20 mouse cellular contexts compared by ENCODE assay signal in the genomic region with DNA sequence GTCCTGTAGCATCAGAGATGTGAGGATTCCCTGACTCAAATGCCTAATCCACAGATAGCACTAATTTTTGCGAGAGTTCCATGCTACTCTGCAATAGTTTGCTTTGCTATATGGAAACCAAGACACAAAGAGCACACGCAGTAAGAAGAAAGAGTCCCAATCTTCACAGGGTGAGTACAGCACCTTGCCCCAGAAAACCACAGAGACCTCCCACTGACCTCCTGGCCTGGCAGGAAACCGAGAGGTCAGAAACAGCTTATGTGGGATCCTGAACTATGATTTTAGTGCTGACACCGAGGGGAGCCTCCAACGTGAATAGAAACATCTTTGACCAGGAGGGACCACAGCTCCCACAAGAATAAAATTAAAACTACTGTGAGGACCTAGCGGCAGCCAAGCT. TPM values are rescaled to one million over a fixed set of nuclear protein-coding genes. Genes with fewer than 3 reads are reported as not detected.
DNase-seq lines count a peak whose midpoint lies in the region; ATAC-seq lines count a peak whose summit lies in the region.
"Had no signal": no experiment of that assay in that cellular context is flagged by ENCODE, and none has a peak within 500 bp of the region (broad histone marks: within the 10 kb centered on the region; RNA-seq: fewer than 3 reads in every experiment).

No protein-coding gene starts in this region.

- H3K9me3 ChIP-seq in forebrain, embryonic 11.5 days (ENCODE audit: control insufficient read depth, low read length), result no peaks in the 10 kb centered on the region
- H3K9me3 ChIP-seq in forebrain, embryonic 16.5 days (ENCODE audit: control insufficient read depth, low read length), result no peaks in the 10 kb centered on the region
- no peaks in the 10 kb centered on the region for H3K9me3 ChIP-seq in midbrain, embryonic 11.5 days (ENCODE audit: control insufficient read depth, low read length)
- no peaks in the 10 kb centered on the region for H3K9me3 ChIP-seq in midbrain, embryonic 13.5 days
- H3K9me3 ChIP-seq: embryonic facial prominence, embryonic 10.5 days; embryonic facial prominence, embryonic 12.5 days; forebrain, embryonic 12.5 days had no signal

- 82% methylated on average over 6 of the region's 6 CpGs for WGBS in forebrain, embryonic 11.5 days
- 75% methylated on average over 6 of the region's 6 CpGs for WGBS in forebrain, embryonic 16.5 days
- 79% methylated on average over 6 of the region's 6 CpGs for WGBS in midbrain, embryonic 11.5 days
- WGBS in midbrain, embryonic 13.5 days, result 82% methylated on average over 6 of the region's 6 CpGs

- H3K4me2 ChIP-seq in forebrain, embryonic 11.5 days (ENCODE audit: low read depth, low read length, severe bottlenecking), result no peak overlapping the region
- H3K4me2 ChIP-seq in forebrain, embryonic 16.5 days (ENCODE audit: low read length), result no peak overlapping the region
- H3K4me2 ChIP-seq in midbrain, embryonic 11.5 days, result no peak overlapping the region
- H3K4me2 ChIP-seq in midbrain, embryonic 13.5 days (replicated peaks), result no peak overlapping the region
- H3K4me2 ChIP-seq: embryonic facial prominence, embryonic 12.5 days; forebrain, embryonic 12.5 days had no signal

- H3K27ac ChIP-seq in forebrain, embryonic 11.5 days (ENCODE audit: low read depth, low read length), result no peak overlapping the region
- no peak overlapping the region for H3K27ac ChIP-seq in forebrain, embryonic 16.5 days (ENCODE audit: low read length)
- H3K27ac ChIP-seq in midbrain, embryonic 11.5 days (ENCODE audit: low read depth, low read length), result no peak overlapping the region
- no peak overlapping the region for H3K27ac ChIP-seq in midbrain, embryonic 13.5 days
- H3K27ac ChIP-seq: embryonic facial prominence, embryonic 10.5 days; embryonic facial prominence, embryonic 12.5 days; forebrain, embryonic 12.5 days had no signal

- H3K9ac ChIP-seq in forebrain, embryonic 11.5 days (ENCODE audit: low read length), result no peak overlapping the region
- no peak overlapping the region for H3K9ac ChIP-seq in forebrain, embryonic 16.5 days (replicated peaks; ENCODE audit: low read depth, low read length)
- H3K9ac ChIP-seq in midbrain, embryonic 11.5 days (ENCODE audit: low read length), result no peak overlapping the region
- no peak overlapping the region for H3K9ac ChIP-seq in midbrain, embryonic 13.5 days (replicated peaks)
- H3K9ac ChIP-seq: embryonic facial prominence, embryonic 12.5 days; forebrain, embryonic 12.5 days; forebrain, postnatal 0 days had no signal

- H3K4me3 ChIP-seq in forebrain, embryonic 11.5 days (ENCODE audit: low read depth, low read length), result no peak overlapping the region
- no peak overlapping the region for H3K4me3 ChIP-seq in forebrain, embryonic 16.5 days (replicated peaks; ENCODE audit: low read length)
- no peak overlapping the region for H3K4me3 ChIP-seq in midbrain, embryonic 11.5 days (ENCODE audit: low read depth, low read length)
- no peak overlapping the region for H3K4me3 ChIP-seq in midbrain, embryonic 13.5 days (replicated peaks)
- H3K4me3 ChIP-seq: embryonic facial prominence, embryonic 10.5 days; embryonic facial prominence, embryonic 12.5 days; forebrain, embryonic 12.5 days had no signal

- H3K4me1 ChIP-seq in forebrain, embryonic 11.5 days (replicated peaks; ENCODE audit: control insufficient read depth, insufficient read depth, low read length), result no peaks in the 10 kb centered on the region
- H3K4me1 ChIP-seq in forebrain, embryonic 16.5 days (replicated peaks; ENCODE audit: control insufficient read depth, insufficient read depth, low read length), result no peaks in the 10 kb centered on the region
- no peaks in the 10 kb centered on the region for H3K4me1 ChIP-seq in midbrain, embryonic 11.5 days (ENCODE audit: control insufficient read depth, insufficient read depth, low read length)
- no peaks in the 10 kb centered on the region for H3K4me1 ChIP-seq in midbrain, embryonic 13.5 days (replicated peaks)
- H3K4me1 ChIP-seq: embryonic facial prominence, embryonic 10.5 days; embryonic facial prominence, embryonic 12.5 days; forebrain, embryonic 12.5 days had no signal

- no peaks in the 10 kb centered on the region for H3K27me3 ChIP-seq in forebrain, embryonic 11.5 days (ENCODE audit: control insufficient read depth, insufficient read depth, low read length)
- no peaks in the 10 kb centered on the region for H3K27me3 ChIP-seq in forebrain, embryonic 16.5 days (replicated peaks; ENCODE audit: control insufficient read depth, insufficient read depth, low read length)
- no peaks in the 10 kb centered on the region for H3K27me3 ChIP-seq in midbrain, embryonic 11.5 days (ENCODE audit: control insufficient read depth, insufficient read depth, low read length)
- H3K27me3 ChIP-seq in midbrain, embryonic 13.5 days, result no peaks in the 10 kb centered on the region
- H3K27me3 ChIP-seq: CH12.LX; embryonic facial prominence, embryonic 12.5 days; forebrain, embryonic 12.5 days had no signal

- DNase-seq in forebrain, embryonic 11.5 days (ENCODE audit: low spot score), result peak; percentile 45
- peak; percentile 59 for DNase-seq in midbrain, embryonic 11.5 days (ENCODE audit: low spot score, missing footprints)
- no peak for DNase-seq in adrenal gland, postnatal 14 days
- DNase-seq: adrenal gland, adult 2 months; adrenal gland, postnatal 25 days; B cell, adult 2 months; cerebellum, adult 11-12 months; cerebellum, adult 2 months; cerebellum, adult 9-10 months; cerebellum, postnatal 10 days; cerebellum, postnatal 25 days; forebrain, postnatal 0 days had no signal

- ATAC-seq in forebrain, embryonic 11.5 days (replicated peaks; ENCODE audit: low FRiP score), result no peak
- no peak for ATAC-seq in forebrain, embryonic 16.5 days
- no peak for ATAC-seq in midbrain, embryonic 11.5 days (ENCODE audit: low FRiP score)
- ATAC-seq in midbrain, embryonic 13.5 days, result no peak
- peak; percentile 54 for ATAC-seq in megakaryocyte, adult 5-6 weeks (ENCODE audit: poor library complexity, severe bottlenecking)
- ATAC-seq: forebrain, embryonic 14.5 days; forebrain, postnatal 0 days had no signal

- no peaks in the 10 kb centered on the region for H3K36me3 ChIP-seq in forebrain, embryonic 11.5 days (ENCODE audit: control insufficient read depth, insufficient read depth, low read length)
- no peaks in the 10 kb centered on the region for H3K36me3 ChIP-seq in forebrain, embryonic 16.5 days (ENCODE audit: control insufficient read depth, insufficient read depth)
- H3K36me3 ChIP-seq in midbrain, embryonic 11.5 days (ENCODE audit: control insufficient read depth, insufficient read depth, low read length), result no peaks in the 10 kb centered on the region
- H3K36me3 ChIP-seq in midbrain, embryonic 13.5 days, result no peaks in the 10 kb centered on the region
- H3K36me3 ChIP-seq: embryonic facial prominence, embryonic 10.5 days; embryonic facial prominence, embryonic 12.5 days; forebrain, embryonic 12.5 days had no signal

RNA-seq across cellular contexts. Expression of a gene that starts 59.2 kb away (rescaled TPM):
- polyA plus RNA-seq in forebrain, embryonic 11.5 days (2014; fragmentation: Nextera tagmentation; extraction: Ambion mirVana), result 4.9 and 6.8 TPM in 2 replicates
- polyA plus RNA-seq in forebrain, embryonic 16.5 days (2015; fragmentation: Nextera tagmentation; extraction: Ambion mirVana), result 36.3 and 47.2 TPM in 2 replicates
- polyA plus RNA-seq in midbrain, embryonic 11.5 days (2014; fragmentation: Nextera tagmentation; extraction: Ambion mirVana), result 7.4 and 8.3 TPM in 2 replicates
- 28.1 and 30.6 TPM in 2 replicates for polyA plus RNA-seq in midbrain, embryonic 13.5 days (2015; fragmentation: Nextera tagmentation; extraction: Ambion mirVana)
- 0.20 and 0.41 TPM in 2 replicates for total RNA-seq in megakaryocyte, adult 5-6 weeks (2015)
- 0.51 and 2.4 TPM in 2 replicates for total RNA-seq in megakaryocyte, adult 5-6 weeks (2017)
- 0.82 and 2.3 TPM in 2 replicates for total RNA-seq in adrenal gland, postnatal 14 days (2021)
